Comparison of ENCODE assay signal across 8 mouse cellular contexts in the genomic region with DNA sequence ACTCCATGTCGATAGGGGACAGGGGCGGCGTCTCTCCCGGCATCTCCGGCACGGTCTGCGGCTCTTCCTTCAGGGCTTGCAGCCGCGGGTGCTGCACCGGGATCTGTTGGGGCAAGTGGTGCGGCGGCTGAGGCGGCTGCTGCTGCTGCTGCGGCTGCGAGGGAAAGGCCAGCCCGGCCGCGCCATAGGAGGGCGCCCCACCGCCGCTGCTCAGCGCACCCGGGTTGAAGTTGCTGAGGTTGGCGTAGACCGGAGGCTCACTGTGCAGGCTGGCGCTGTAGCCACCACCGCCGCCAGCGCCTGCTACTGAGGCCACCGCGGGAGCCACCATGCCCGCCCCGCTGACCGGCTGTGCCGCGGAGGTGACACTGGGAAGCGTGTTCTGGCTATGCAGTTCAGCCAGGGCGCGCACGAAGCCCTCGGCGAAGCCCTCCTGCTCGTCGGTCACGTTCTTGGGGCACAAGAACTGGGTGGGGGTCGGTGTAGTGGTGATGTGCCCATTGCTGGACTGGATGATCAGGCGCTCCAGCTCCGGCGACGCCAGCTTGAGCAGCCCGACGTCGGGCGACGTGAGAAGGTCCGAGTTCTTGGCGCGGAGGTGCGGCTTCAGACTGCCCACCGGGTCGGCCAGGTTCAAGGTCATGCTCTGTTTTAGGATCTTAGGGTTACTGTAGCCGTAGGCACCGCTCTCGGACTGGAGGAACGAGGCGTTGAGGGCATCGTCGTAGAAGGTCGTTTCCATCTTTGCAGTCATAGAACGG. TPM values are rescaled to one million over a fixed set of nuclear protein-coding genes. Genes with fewer than 3 reads are reported as not detected.
DNase-seq lines count a peak whose midpoint lies in the region; ATAC-seq lines count a peak whose summit lies in the region.

No protein-coding gene starts in this region.

- peak; percentile 63 for DNase-seq in Muller cell, postnatal 12 days (ENCODE audit: inconsistent ontology term)
- DNase-seq in cerebellum, postnatal 25 days, result peak; percentile 78 to 80
- peak; percentile 72 to 77 for DNase-seq in gastrocnemius, adult 8-10 months (ENCODE audit: low spot score in 2 of 2)
- peak; percentile 53 to 82 for DNase-seq in left cerebral cortex, adult 9 months (ENCODE audit: low spot score in 2 of 2)
- DNase-seq in right cerebral cortex, postnatal 10 days (ENCODE audit: low spot score in 2 of 2), result peak; percentile 82 to 83
- peak; percentile 30 for DNase-seq in urinary bladder, postnatal 10 days (ENCODE audit: low spot score)

- peak; percentile 14 for ATAC-seq in inflammation-experienced regulatory T-cells, adult 6 months
- peak; percentile 12 for ATAC-seq in megakaryocyte, adult 5-6 weeks (ENCODE audit: poor library complexity, severe bottlenecking)

RNA-seq across cellular contexts. Expression of gene Jun, which starts 1.3 kb away (rescaled TPM):
- 10 to 100 TPM; 43.7 to 85.1 (median 58.2) TPM for total RNA-seq in gastrocnemius, adult 8-10 months (2022)
- 10 to 100 TPM in 2 of 3 experiments, 1 to 10 TPM in 1; 7.3 to 33.5 (median 20.9) TPM for polyA plus RNA-seq in inflammation-experienced regulatory T-cells, adult 6 months (2017; shearing (Covaris generic))
- 88.4 and 91.5 TPM in 2 replicates for total RNA-seq in megakaryocyte, adult 5-6 weeks (2015)
- total RNA-seq in megakaryocyte, adult 5-6 weeks (2017), result 141 and 162 TPM in 2 replicates

Comparison
In these comparisons a context has a peak if more than half of its experiments do, and no peak if none do; other contexts are left out.
1. Peak in every context shown above with its lines: DNase-seq and ATAC-seq.
2. DNase-seq: peak in every context shown above with its lines; median percentile 82 in right cerebral cortex, postnatal 10 days; 79 in cerebellum, postnatal 25 days; 74 in gastrocnemius, adult 8-10 months; 68 in left cerebral cortex, adult 9 months; 63 in Muller cell, postnatal 12 days; 30 in urinary bladder, postnatal 10 days.